In genomic region chr10:13119300-13119699, GRCm38 (mm10) we compare ENCODE assay signal across 16 mouse cellular contexts. TPM values are rescaled to one million over a fixed set of nuclear protein-coding genes. Genes with fewer than 3 reads are reported as not detected.
DNase-seq lines count a peak whose midpoint lies in the region; ATAC-seq lines count a peak whose summit lies in the region.
"Had no signal": no experiment of that assay in that cellular context is flagged by ENCODE, and none has a peak within 500 bp of the region (broad histone marks: within the 10 kb centered on the region; RNA-seq: fewer than 3 reads in every experiment).

No protein-coding gene starts in this region.

- DNase-seq in forebrain, embryonic 14.5 days (ENCODE audit: low spot score), result no peak
- no peak for DNase-seq in hindbrain, embryonic 11.5 days (ENCODE audit: low spot score)
- DNase-seq in hindbrain, embryonic 14.5 days (ENCODE audit: low spot score), result no peak
- no peak for DNase-seq in lung, adult 18-20 months
- DNase-seq in cerebellum, postnatal 10 days, result no peak
- DNase-seq: cerebellum, adult 2 months; heart, adult 18-20 months; kidney, postnatal 14 days had no signal

- H3K4me2 ChIP-seq in forebrain, embryonic 12.5 days, result no peak overlapping the region
- H3K4me2 ChIP-seq in forebrain, embryonic 14.5 days (ENCODE audit: low read length), result no peak overlapping the region
- H3K4me2 ChIP-seq in hindbrain, embryonic 11.5 days (replicated peaks; ENCODE audit: low read depth, low read length), result no peak overlapping the region
- H3K4me2 ChIP-seq in hindbrain, embryonic 14.5 days (replicated peaks), result no peak overlapping the region
- no peak overlapping the region for H3K4me2 ChIP-seq in lung, embryonic 16.5 days (ENCODE audit: low read depth, low read length)
- no peak overlapping the region for H3K4me2 ChIP-seq in limb, embryonic 13.5 days (replicated peaks)

- no peak overlapping the region for H3K4me3 ChIP-seq in forebrain, embryonic 12.5 days (replicated peaks)
- no peak overlapping the region for H3K4me3 ChIP-seq in forebrain, embryonic 14.5 days (ENCODE audit: low read depth, low read length)
- H3K4me3 ChIP-seq in hindbrain, embryonic 11.5 days (ENCODE audit: low read depth, low read length), result no peak overlapping the region
- no peak overlapping the region for H3K4me3 ChIP-seq in hindbrain, embryonic 14.5 days (replicated peaks; ENCODE audit: low read length)
- no peak overlapping the region for H3K4me3 ChIP-seq in lung, embryonic 16.5 days (ENCODE audit: low read length)
- H3K4me3 ChIP-seq in limb, embryonic 13.5 days, result no peak overlapping the region
- H3K4me3 ChIP-seq: erythroblast, embryonic 14.5 days had no signal

- H3K27me3 ChIP-seq in forebrain, embryonic 12.5 days, result no peaks in the 10 kb centered on the region
- H3K27me3 ChIP-seq in forebrain, embryonic 14.5 days (replicated peaks; ENCODE audit: control insufficient read depth, insufficient read depth, low read length), result no peaks in the 10 kb centered on the region
- H3K27me3 ChIP-seq in hindbrain, embryonic 11.5 days (ENCODE audit: control insufficient read depth, insufficient read depth, low read length), result no peaks in the 10 kb centered on the region
- H3K27me3 ChIP-seq in hindbrain, embryonic 14.5 days (ENCODE audit: control insufficient read depth, insufficient read depth, low read length), result no peaks in the 10 kb centered on the region
- no peaks in the 10 kb centered on the region for H3K27me3 ChIP-seq in lung, embryonic 16.5 days (ENCODE audit: control insufficient read depth, insufficient read depth, low read depth, low read length)
- H3K27me3 ChIP-seq in limb, embryonic 13.5 days, result no peaks in the 10 kb centered on the region

- no peaks in the 10 kb centered on the region for H3K9me3 ChIP-seq in forebrain, embryonic 12.5 days
- no peaks in the 10 kb centered on the region for H3K9me3 ChIP-seq in forebrain, embryonic 14.5 days (replicated peaks; ENCODE audit: control insufficient read depth, low read length)
- no peaks in the 10 kb centered on the region for H3K9me3 ChIP-seq in hindbrain, embryonic 11.5 days (ENCODE audit: control insufficient read depth, low read length)
- H3K9me3 ChIP-seq in hindbrain, embryonic 14.5 days (ENCODE audit: control insufficient read depth, low read length), result no peaks in the 10 kb centered on the region
- H3K9me3 ChIP-seq in lung, embryonic 16.5 days (ENCODE audit: control insufficient read depth, low read length), result no peaks in the 10 kb centered on the region
- no peaks in the 10 kb centered on the region for H3K9me3 ChIP-seq in limb, embryonic 13.5 days

- no peak for ATAC-seq in forebrain, embryonic 12.5 days (ENCODE audit: low FRiP score)
- no peak for ATAC-seq in forebrain, embryonic 14.5 days
- peak; percentile 9; the same call in 1 of the 2 replicates for ATAC-seq in hindbrain, embryonic 11.5 days (ENCODE audit: low FRiP score)
- no peak; the same call in 1 of the 2 replicates for ATAC-seq in hindbrain, embryonic 14.5 days (ENCODE audit: low FRiP score)
- ATAC-seq in lung, embryonic 16.5 days (ENCODE audit: low read depth), result peak; percentile 34; the same call in 1 of the 2 replicates
- 0 out of 2 replicates have a peak, but pooled peaks have one; percentile 33 for ATAC-seq in limb, embryonic 13.5 days (ENCODE audit: low FRiP score, low read depth)

- peaks cover 51% of the 10 kb centered on the region for H3K4me1 ChIP-seq in forebrain, embryonic 12.5 days
- peaks cover 40% of the 10 kb centered on the region for H3K4me1 ChIP-seq in forebrain, embryonic 14.5 days (ENCODE audit: control insufficient read depth, insufficient read depth, low read length)
- peaks cover 13% of the 10 kb centered on the region; the same call in 1 of the 2 replicates for H3K4me1 ChIP-seq in hindbrain, embryonic 11.5 days (replicated peaks; ENCODE audit: control insufficient read depth, insufficient read depth, low read length)
- peaks cover 30% of the 10 kb centered on the region for H3K4me1 ChIP-seq in hindbrain, embryonic 14.5 days (replicated peaks; ENCODE audit: control insufficient read depth, insufficient read depth, low read length)
- H3K4me1 ChIP-seq in lung, embryonic 16.5 days (replicated peaks; ENCODE audit: control insufficient read depth, insufficient read depth, low read length), result peaks cover 6% of the 10 kb centered on the region
- H3K4me1 ChIP-seq in limb, embryonic 13.5 days, result peaks cover 6% of the 10 kb centered on the region

- no peaks in the 10 kb centered on the region; the same call in 1 of the 2 replicates for H3K36me3 ChIP-seq in forebrain, embryonic 12.5 days (replicated peaks)
- H3K36me3 ChIP-seq in forebrain, embryonic 14.5 days (ENCODE audit: control insufficient read depth, insufficient read depth, low read length), result no peaks in the 10 kb centered on the region
- H3K36me3 ChIP-seq in hindbrain, embryonic 11.5 days (ENCODE audit: control insufficient read depth, insufficient read depth, low read length), result no peaks in the 10 kb centered on the region
- H3K36me3 ChIP-seq in hindbrain, embryonic 14.5 days (replicated peaks; ENCODE audit: control insufficient read depth, insufficient read depth), result no peaks in the 10 kb centered on the region
- H3K36me3 ChIP-seq in lung, embryonic 16.5 days (ENCODE audit: control insufficient read depth, insufficient read depth, low read length), result no peaks in the 10 kb centered on the region
- peaks cover 19% of the 10 kb centered on the region for H3K36me3 ChIP-seq in limb, embryonic 13.5 days

- 33% methylated on average over 1 of the region's 2 CpGs for WGBS in forebrain, embryonic 12.5 days
- 52% methylated on average over 2 of the region's 2 CpGs for WGBS in forebrain, embryonic 14.5 days
- WGBS in hindbrain, embryonic 11.5 days, result 21% methylated on average over 2 of the region's 2 CpGs
- WGBS in hindbrain, embryonic 14.5 days, result 27% methylated on average over 2 of the region's 2 CpGs
- 63% methylated on average over 2 of the region's 2 CpGs for WGBS in lung, embryonic 16.5 days
- 51% methylated on average over 2 of the region's 2 CpGs for WGBS in limb, embryonic 13.5 days

- H3K27ac ChIP-seq in forebrain, embryonic 12.5 days, result peak overlapping the region; percentile 75; the same call in 1 of the 2 replicates
- H3K27ac ChIP-seq in forebrain, embryonic 14.5 days (ENCODE audit: low read depth, low read length), result no peak overlapping the region
- peak overlapping the region; percentile 68 for H3K27ac ChIP-seq in hindbrain, embryonic 11.5 days (ENCODE audit: low read depth, low read length)
- H3K27ac ChIP-seq in hindbrain, embryonic 14.5 days, result no peak overlapping the region
- H3K27ac ChIP-seq in lung, embryonic 16.5 days (ENCODE audit: low read length), result peak overlapping the region; percentile 73
- H3K27ac ChIP-seq in limb, embryonic 13.5 days, result no peak overlapping the region
- H3K27ac ChIP-seq: liver, embryonic 14.5 days had no signal

- no peak overlapping the region for H3K9ac ChIP-seq in forebrain, embryonic 12.5 days
- H3K9ac ChIP-seq in forebrain, embryonic 14.5 days (ENCODE audit: low read length), result no peak overlapping the region
- no peak overlapping the region for H3K9ac ChIP-seq in hindbrain, embryonic 11.5 days (ENCODE audit: low read depth, low read length)
- H3K9ac ChIP-seq in hindbrain, embryonic 14.5 days, result no peak overlapping the region
- H3K9ac ChIP-seq in lung, embryonic 16.5 days (ENCODE audit: low read length), result no peak overlapping the region
- H3K9ac ChIP-seq in limb, embryonic 13.5 days, result no peak overlapping the region
- H3K9ac ChIP-seq: liver, embryonic 14.5 days had no signal

RNA-seq across cellular contexts. Expression of gene Zc2hc1b, which starts 58.5 kb away (rescaled TPM):
- not detected in 2 replicates for polyA plus RNA-seq in forebrain, embryonic 12.5 days (2016; fragmentation: Nextera tagmentation; extraction: Ambion mirVana)
- not detected in 2 replicates for polyA plus RNA-seq in forebrain, embryonic 14.5 days (2014; fragmentation: Nextera tagmentation; extraction: Ambion mirVana)
- polyA plus RNA-seq in hindbrain, embryonic 11.5 days (2014; fragmentation: Nextera tagmentation; extraction: Ambion mirVana), result not detected in 2 replicates
- not detected in 2 replicates for polyA plus RNA-seq in hindbrain, embryonic 14.5 days (2014; fragmentation: Nextera tagmentation; extraction: Ambion mirVana)
- polyA plus RNA-seq in lung, embryonic 16.5 days (2015; fragmentation: Nextera tagmentation; extraction: Ambion mirVana), result not detected in 2 replicates
- polyA plus RNA-seq in limb, embryonic 13.5 days (2015; fragmentation: Nextera tagmentation; extraction: Ambion mirVana), result not detected in 2 replicates
- polyA plus RNA-seq: brain, embryonic 14.5 days; cerebellum, adult 2 months; erythroblast, embryonic 14.5 days; liver, embryonic 14.5 days; neural tube, embryonic 14.5 days; spleen, adult 2 months had no signal

RNA-seq across cellular contexts. Expression of gene Plagl1, which starts 59.0 kb away (rescaled TPM):
- polyA plus RNA-seq in forebrain, embryonic 12.5 days (2016; fragmentation: Nextera tagmentation; extraction: Ambion mirVana), result 93.2 and 102 TPM in 2 replicates
- 46.7 and 54.9 TPM in 2 replicates for polyA plus RNA-seq in forebrain, embryonic 14.5 days (2014; fragmentation: Nextera tagmentation; extraction: Ambion mirVana)
- 94.8 and 98.9 TPM in 2 replicates for polyA plus RNA-seq in hindbrain, embryonic 11.5 days (2014; fragmentation: Nextera tagmentation; extraction: Ambion mirVana)
- polyA plus RNA-seq in hindbrain, embryonic 14.5 days (2014; fragmentation: Nextera tagmentation; extraction: Ambion mirVana), result 40.8 and 44.1 TPM in 2 replicates
- polyA plus RNA-seq in lung, embryonic 16.5 days (2015; fragmentation: Nextera tagmentation; extraction: Ambion mirVana), result 142 and 145 TPM in 2 replicates
- polyA plus RNA-seq in limb, embryonic 13.5 days (2015; fragmentation: Nextera tagmentation; extraction: Ambion mirVana), result 169 and 180 TPM in 2 replicates

Comparison
In these comparisons a context has a peak if more than half of its experiments do, and no peak if none do; other contexts are left out.
1. ATAC-seq: peak in hindbrain, embryonic 11.5 days (single experiment), lung, embryonic 16.5 days (single experiment) and limb, embryonic 13.5 days (single experiment); none in forebrain, embryonic 12.5 days (single experiment), forebrain, embryonic 14.5 days (single experiment) and hindbrain, embryonic 14.5 days (single experiment).
2. H3K27ac ChIP-seq: peak in forebrain, embryonic 12.5 days (single experiment), hindbrain, embryonic 11.5 days (single experiment) and lung, embryonic 16.5 days (single experiment); none in forebrain, embryonic 14.5 days (single experiment), hindbrain, embryonic 14.5 days (single experiment) and limb, embryonic 13.5 days (single experiment).